Mouse (Mus musculus): ENCODE data around the gene Ccdc36. TPM values are rescaled to one million over a fixed set of nuclear protein-coding genes. Genes with fewer than 3 reads are reported as not detected.

The Ccdc36 gene
- polyA plus RNA-seq (2014; fragmentation: Illumina TruSeq; extraction: RNeasy Lipid Tissue Mini Kit (QIAGEN cat#74804); ENCODE audit: low read depth, low replicate concordance), result not detected

GRCm38 (mm10) chr9:108428384-108428783, at the start of gene Ccdc36:
Ccdc36 (minus strand) TSS chr9:108428484.

GRCm38 (mm10) chr9:108461181-108461631, 32.9 kb upstream of the Ccdc36 start, which contains the start of gene Klhdc8b:
Klhdc8b (minus strand) TSS chr9:108461581.

GRCm38 (mm10) chr9:108460319-108461178, 32.3 kb upstream of the Ccdc36 start, which contains the start of gene Ccdc71:
Ccdc71 (plus strand) TSS chr9:108460527.

GRCm38 (mm10) chr9:108436182-108436581, 7.9 kb upstream of the Ccdc36 start, which contains the start of gene BC048562:
BC048562 (plus strand) TSS chr9:108436482.

GRCm38 (mm10) chr9:108392676-108393075, 35.6 kb downstream of the Ccdc36 start, which contains the start of gene 1700102P08Rik:
1700102P08Rik (plus strand) TSS chr9:108392805.

Other genes starting within 250 kb of the Ccdc36 start
- gene Bsn, start 238.1 kb downstream of the Ccdc36 start, polyA plus RNA-seq (2014; fragmentation: Illumina TruSeq; extraction: RNeasy Lipid Tissue Mini Kit (QIAGEN cat#74804); ENCODE audit: low read depth, low replicate concordance), result not detected
- 197 TPM for gene Dag1, start 164.5 kb downstream of the Ccdc36 start, polyA plus RNA-seq (2014; fragmentation: Illumina TruSeq; extraction: RNeasy Lipid Tissue Mini Kit (QIAGEN cat#74804); ENCODE audit: low read depth, low replicate concordance)
- 25.6 TPM for gene Nicn1, start 138.1 kb downstream of the Ccdc36 start, polyA plus RNA-seq (2014; fragmentation: Illumina TruSeq; extraction: RNeasy Lipid Tissue Mini Kit (QIAGEN cat#74804); ENCODE audit: low read depth, low replicate concordance)
- gene Amt, start 131.6 kb downstream of the Ccdc36 start, polyA plus RNA-seq (2014; fragmentation: Illumina TruSeq; extraction: RNeasy Lipid Tissue Mini Kit (QIAGEN cat#74804); ENCODE audit: low read depth, low replicate concordance), result 5.7 TPM
- 213 TPM for gene Rhoa, start 122.4 kb downstream of the Ccdc36 start, polyA plus RNA-seq (2014; fragmentation: Illumina TruSeq; extraction: RNeasy Lipid Tissue Mini Kit (QIAGEN cat#74804); ENCODE audit: low read depth, low replicate concordance)
- 65.8 TPM for gene Tcta, start 122.3 kb downstream of the Ccdc36 start, polyA plus RNA-seq (2014; fragmentation: Illumina TruSeq; extraction: RNeasy Lipid Tissue Mini Kit (QIAGEN cat#74804); ENCODE audit: low read depth, low replicate concordance)
- 131 TPM for gene Gpx1, start 89.6 kb downstream of the Ccdc36 start, polyA plus RNA-seq (2014; fragmentation: Illumina TruSeq; extraction: RNeasy Lipid Tissue Mini Kit (QIAGEN cat#74804); ENCODE audit: low read depth, low replicate concordance)
- 61.1 TPM for gene Usp4, start 80.6 kb downstream of the Ccdc36 start, polyA plus RNA-seq (2014; fragmentation: Illumina TruSeq; extraction: RNeasy Lipid Tissue Mini Kit (QIAGEN cat#74804); ENCODE audit: low read depth, low replicate concordance)
- gene 1700102P08Rik, start 35.7 kb downstream of the Ccdc36 start, polyA plus RNA-seq (2014; fragmentation: Illumina TruSeq; extraction: RNeasy Lipid Tissue Mini Kit (QIAGEN cat#74804); ENCODE audit: low read depth, low replicate concordance), result 0.86 TPM
- not detected for gene BC048562, start 8.0 kb upstream of the Ccdc36 start, polyA plus RNA-seq (2014; fragmentation: Illumina TruSeq; extraction: RNeasy Lipid Tissue Mini Kit (QIAGEN cat#74804); ENCODE audit: low read depth, low replicate concordance)
- gene Ccdc71, start 32.0 kb upstream of the Ccdc36 start, polyA plus RNA-seq (2014; fragmentation: Illumina TruSeq; extraction: RNeasy Lipid Tissue Mini Kit (QIAGEN cat#74804); ENCODE audit: low read depth, low replicate concordance), result 13.9 TPM
- gene Klhdc8b, start 33.1 kb upstream of the Ccdc36 start, polyA plus RNA-seq (2014; fragmentation: Illumina TruSeq; extraction: RNeasy Lipid Tissue Mini Kit (QIAGEN cat#74804); ENCODE audit: low read depth, low replicate concordance), result 18.2 TPM
- gene Lamb2, start 51.3 kb upstream of the Ccdc36 start, polyA plus RNA-seq (2014; fragmentation: Illumina TruSeq; extraction: RNeasy Lipid Tissue Mini Kit (QIAGEN cat#74804); ENCODE audit: low read depth, low replicate concordance), result 225 TPM
- 100 TPM for gene Usp19, start 62.1 kb upstream of the Ccdc36 start, polyA plus RNA-seq (2014; fragmentation: Illumina TruSeq; extraction: RNeasy Lipid Tissue Mini Kit (QIAGEN cat#74804); ENCODE audit: low read depth, low replicate concordance)
- gene Qars, start 79.2 kb upstream of the Ccdc36 start, polyA plus RNA-seq (2014; fragmentation: Illumina TruSeq; extraction: RNeasy Lipid Tissue Mini Kit (QIAGEN cat#74804); ENCODE audit: low read depth, low replicate concordance), result 78.2 TPM
- 50.0 TPM for gene Qrich1, start 88.3 kb upstream of the Ccdc36 start, polyA plus RNA-seq (2014; fragmentation: Illumina TruSeq; extraction: RNeasy Lipid Tissue Mini Kit (QIAGEN cat#74804); ENCODE audit: low read depth, low replicate concordance)
- gene Impdh2, start 131.8 kb upstream of the Ccdc36 start, polyA plus RNA-seq (2014; fragmentation: Illumina TruSeq; extraction: RNeasy Lipid Tissue Mini Kit (QIAGEN cat#74804); ENCODE audit: low read depth, low replicate concordance), result 66.9 TPM
- gene Ndufaf3, start 138.9 kb upstream of the Ccdc36 start, polyA plus RNA-seq (2014; fragmentation: Illumina TruSeq; extraction: RNeasy Lipid Tissue Mini Kit (QIAGEN cat#74804); ENCODE audit: low read depth, low replicate concordance), result 41.2 TPM
- gene Dalrd3, start 141.4 kb upstream of the Ccdc36 start, polyA plus RNA-seq (2014; fragmentation: Illumina TruSeq; extraction: RNeasy Lipid Tissue Mini Kit (QIAGEN cat#74804); ENCODE audit: low read depth, low replicate concordance), result 40.3 TPM
- 15.6 TPM for gene Wdr6, start 150.3 kb upstream of the Ccdc36 start, polyA plus RNA-seq (2014; fragmentation: Illumina TruSeq; extraction: RNeasy Lipid Tissue Mini Kit (QIAGEN cat#74804); ENCODE audit: low read depth, low replicate concordance)
- gene P4htm, start 169.2 kb upstream of the Ccdc36 start, polyA plus RNA-seq (2014; fragmentation: Illumina TruSeq; extraction: RNeasy Lipid Tissue Mini Kit (QIAGEN cat#74804); ENCODE audit: low read depth, low replicate concordance), result 17.8 TPM
- 39.2 TPM for gene Arih2, start 220.9 kb upstream of the Ccdc36 start, polyA plus RNA-seq (2014; fragmentation: Illumina TruSeq; extraction: RNeasy Lipid Tissue Mini Kit (QIAGEN cat#74804); ENCODE audit: low read depth, low replicate concordance)
- 202 TPM for gene Slc25a20, start 233.6 kb upstream of the Ccdc36 start, polyA plus RNA-seq (2014; fragmentation: Illumina TruSeq; extraction: RNeasy Lipid Tissue Mini Kit (QIAGEN cat#74804); ENCODE audit: low read depth, low replicate concordance)